Mouse (Mus musculus): Measurements from ENCODE around the gene Ppp4r1. TPM values are rescaled to one million over a fixed set of nuclear protein-coding genes. Genes with fewer than 3 reads are reported as not detected.

Gene Ppp4r1
- polyA plus RNA-seq, 2 experiments: 6.7 to 11.1 TPM

- DNase-seq (ENCODE audit: low read depth in 3 of 3, low spot score in 3 of 3) (no peak), ATAC-seq (ENCODE audit: insufficient read depth) (no peak)
- TF ChIP-seq CTCF (IDR thresholded peaks at IDR 0.05; ENCODE audit: low read depth) (no peak), EP300 (IDR thresholded peaks at IDR 0.05; ENCODE audit: low read depth) (no peak)
- no peak overlapping the region for H3K4me3 ChIP-seq (ENCODE audit: insufficient read depth in 1 of 2, low read depth in 2 of 2, low read length in 2 of 2)
- no peak overlapping the region for H3K4me2 ChIP-seq (ENCODE audit: low read depth)
- H3K9ac ChIP-seq (replicated peaks): no peak overlapping the region
- H3K27me3 ChIP-seq (ENCODE audit: control insufficient read depth, insufficient read depth, low read length): no peaks in the 10 kb centered on the region
- 55% methylated on average over 15 of the region's 15 CpGs for WGBS (ENCODE audit: insufficient replicate concordance)
- H3K4me1 ChIP-seq (replicated peaks; ENCODE audit: control insufficient read depth in 2 of 2, insufficient read depth in 2 of 2, low read length in 1 of 2): 0 out of 4 replicates have a peak, but pooled peaks cover 0 to 3% of the 10 kb centered on the region in 2 experiments
- no peak overlapping the region for H3K27ac ChIP-seq
- no peaks in the 10 kb centered on the region for H3K36me3 ChIP-seq (replicated peaks; ENCODE audit: control insufficient read depth, insufficient read depth, low read depth)
- no peaks in the 10 kb centered on the region for H3K9me3 ChIP-seq (ENCODE audit: control insufficient read depth, low read length)
Measured at GRCm38 (mm10) chr17:65739874-65740725, 42.3 kb upstream of the Ppp4r1 start.

GRCm38 (mm10) chr17:65741565-65741964 lies 40.8 kb upstream of the Ppp4r1 start:
- no peaks in the 10 kb centered on the region for H3K36me3 ChIP-seq (replicated peaks; ENCODE audit: control insufficient read depth, insufficient read depth, low read depth)
- 0 out of 4 replicates have a peak, but pooled peaks cover 0 to 3% of the 10 kb centered on the region in 2 experiments for H3K4me1 ChIP-seq (replicated peaks; ENCODE audit: control insufficient read depth in 2 of 2, insufficient read depth in 2 of 2, low read length in 1 of 2)
- no peaks in the 10 kb centered on the region for H3K9me3 ChIP-seq (ENCODE audit: control insufficient read depth, low read length)
- no peak overlapping the region for H3K9ac ChIP-seq (replicated peaks)
- WGBS (ENCODE audit: insufficient replicate concordance): 58% methylated on average over 4 of the region's 4 CpGs
- no peak for TF ChIP-seq EP300 (IDR thresholded peaks at IDR 0.05; ENCODE audit: low read depth)
- no peak for TF ChIP-seq CTCF (IDR thresholded peaks at IDR 0.05; ENCODE audit: low read depth)
- no peak for ATAC-seq (ENCODE audit: insufficient read depth)
- H3K4me3 ChIP-seq (ENCODE audit: insufficient read depth in 1 of 2, low read depth in 2 of 2, low read length in 2 of 2): no peak overlapping the region
- no peak for DNase-seq (ENCODE audit: low read depth in 3 of 3, low spot score in 3 of 3)
- H3K4me2 ChIP-seq (ENCODE audit: low read depth): no peak overlapping the region
- H3K27ac ChIP-seq: no peak overlapping the region
- H3K27me3 ChIP-seq (ENCODE audit: control insufficient read depth, insufficient read depth, low read length): no peaks in the 10 kb centered on the region

GRCm38 (mm10) chr17:65742245-65742905 lies 40.0 kb upstream of the Ppp4r1 start:
- TF ChIP-seq CTCF (IDR thresholded peaks at IDR 0.05; ENCODE audit: low read depth) (no peak), EP300 (IDR thresholded peaks at IDR 0.05; ENCODE audit: low read depth) (no peak)
- no peaks in the 10 kb centered on the region for H3K36me3 ChIP-seq (replicated peaks; ENCODE audit: control insufficient read depth, insufficient read depth, low read depth)
- no peak overlapping the region for H3K4me2 ChIP-seq (ENCODE audit: low read depth)
- ATAC-seq (ENCODE audit: insufficient read depth) (no peak), DNase-seq (ENCODE audit: low read depth in 3 of 3, low spot score in 3 of 3) (no peak)
- H3K4me1 ChIP-seq (replicated peaks; ENCODE audit: control insufficient read depth in 2 of 2, insufficient read depth in 2 of 2, low read length in 1 of 2): no peaks in the 10 kb centered on the region
- no peak overlapping the region for H3K27ac ChIP-seq
- WGBS (ENCODE audit: insufficient replicate concordance): 76% methylated on average over 10 of the region's 10 CpGs
- H3K4me3 ChIP-seq (ENCODE audit: insufficient read depth in 1 of 2, low read depth in 2 of 2, low read length in 2 of 2): no peak overlapping the region
- H3K27me3 ChIP-seq (ENCODE audit: control insufficient read depth, insufficient read depth, low read length): no peaks in the 10 kb centered on the region
- no peak overlapping the region for H3K9ac ChIP-seq (replicated peaks)
- H3K9me3 ChIP-seq (ENCODE audit: control insufficient read depth, low read length): no peaks in the 10 kb centered on the region

- H3K27me3 ChIP-seq (ENCODE audit: control insufficient read depth, insufficient read depth, low read length): no peaks in the 10 kb centered on the region
- DNase-seq (ENCODE audit: low read depth in 3 of 3, low spot score in 3 of 3) (no peak), ATAC-seq (ENCODE audit: insufficient read depth) (no peak)
- H3K9ac ChIP-seq (replicated peaks): no peak overlapping the region
- H3K9me3 ChIP-seq (ENCODE audit: control insufficient read depth, low read length): no peaks in the 10 kb centered on the region
- 71% methylated on average over 4 of the region's 4 CpGs for WGBS (ENCODE audit: insufficient replicate concordance)
- no peaks in the 10 kb centered on the region for H3K4me1 ChIP-seq (replicated peaks; ENCODE audit: control insufficient read depth in 2 of 2, insufficient read depth in 2 of 2, low read length in 1 of 2)
- no peak overlapping the region for H3K27ac ChIP-seq
- no peak overlapping the region for H3K4me2 ChIP-seq (ENCODE audit: low read depth)
- no peak overlapping the region for H3K4me3 ChIP-seq (ENCODE audit: insufficient read depth in 1 of 2, low read depth in 2 of 2, low read length in 2 of 2)
- no peak for TF ChIP-seq CTCF (IDR thresholded peaks at IDR 0.05; ENCODE audit: low read depth)
- no peaks in the 10 kb centered on the region for H3K36me3 ChIP-seq (replicated peaks; ENCODE audit: control insufficient read depth, insufficient read depth, low read depth)
Measured at GRCm38 (mm10) chr17:65742969-65743368, 39.4 kb upstream of the Ppp4r1 start.

GRCm38 (mm10) chr17:65743664-65744330 lies 38.6 kb upstream of the Ppp4r1 start:
- 69% methylated on average over 11 of the region's 11 CpGs for WGBS (ENCODE audit: insufficient replicate concordance)
- Histone ChIP-seq H3K27ac (no peak overlapping the region), H3K9ac (replicated peaks) (no peak overlapping the region), H3K36me3 (replicated peaks; ENCODE audit: control insufficient read depth, insufficient read depth, low read depth) (no peaks in the 10 kb centered on the region), H3K4me3 (ENCODE audit: insufficient read depth in 1 of 2, low read depth in 2 of 2, low read length in 2 of 2) (no peak overlapping the region), H3K4me1 (replicated peaks; ENCODE audit: control insufficient read depth in 2 of 2, insufficient read depth in 2 of 2, low read length in 1 of 2) (no peaks in the 10 kb centered on the region), H3K4me2 (ENCODE audit: low read depth) (no peak overlapping the region), H3K27me3 (ENCODE audit: control insufficient read depth, insufficient read depth, low read length) (no peaks in the 10 kb centered on the region), H3K9me3 (ENCODE audit: control insufficient read depth, low read length) (no peaks in the 10 kb centered on the region)
- DNase-seq (ENCODE audit: low read depth in 3 of 3, low spot score in 3 of 3): no peak
- ATAC-seq (ENCODE audit: insufficient read depth): no peak
- TF ChIP-seq EP300 (IDR thresholded peaks at IDR 0.05; ENCODE audit: low read depth) (no peak), CTCF (IDR thresholded peaks at IDR 0.05; ENCODE audit: low read depth) (no peak)
